Mouse (Mus musculus) B cell, adult 2 months (primary cell): ENCODE results near the gene Olfr850.

Experiments used
- DNase-seq, 2 experiments: peaks; one replicate each; pipeline ENCODE4 v3.0.0; 2022

Gene Olfr850

GRCm38 (mm10) chr9:19478148-19478547 is at the start of gene Olfr850:
Gene Olfr850 (minus strand): TSS chr9:19478248.
- DNase-seq, result no peak

- no peak for DNase-seq
Observed at GRCm38 (mm10) chr9:19492995-19493394, 14.9 kb upstream of the Olfr850 start, which contains the start of gene Olfr851. Gene Olfr851 (plus strand): TSS chr9:19493295.

- DNase-seq, result no peak
Observed at GRCm38 (mm10) chr9:19439966-19440365, 38.1 kb downstream of the Olfr850 start, which contains the start of gene Olfr849. Gene Olfr849 (plus strand): TSS chr9:19440266.
